Mouse (Mus musculus) ES-Bruce4 (cell line): ENCODE measurements at regions not wholly inside any gene's neighbourhood (a gene's known extent, or its start where the extent isn't known, plus 50 kb on each side); places are given as distances from the start of the nearest gene placed in this dataset.

ENCODE experiments used
- H3K27ac ChIP-seq: 2 replicates; pipeline ENCODE4 v1.5.1; 2012; ENCODE audit warnings: low read length, inconsistent platforms; ENCODE audit not compliant: insufficient read depth
- H3K27me3 ChIP-seq: 2 replicates; pipeline ENCODE4 v1.6.1; 2012; ENCODE audit warnings: mild to moderate bottlenecking, low read length, inconsistent platforms; ENCODE audit not compliant: control insufficient read depth, poor library complexity, insufficient read depth, severe bottlenecking
- H3K36me3 ChIP-seq: 2 replicates; pipeline ENCODE4 v1.6.1; 2012; ENCODE audit warnings: inconsistent platforms, mild to moderate bottlenecking, low read length, moderate library complexity; ENCODE audit not compliant: control insufficient read depth, poor library complexity, insufficient read depth, severe bottlenecking
- H3K4me1 ChIP-seq: one replicate; pipeline ENCODE4 v1.8.1; 2011; ENCODE audit warnings: low read length; ENCODE audit not compliant: control insufficient read depth, insufficient read depth
- H3K4me3 ChIP-seq: 2 replicates; pipeline ENCODE4 v1.5.1; 2011; ENCODE audit warnings: low read depth, mild to moderate bottlenecking, low read length
- H3K9ac ChIP-seq: 2 replicates; pipeline ENCODE4 v1.6.1; 2012; ENCODE audit warnings: low read depth, mild to moderate bottlenecking, inconsistent platforms; ENCODE audit not compliant: poor library complexity, severe bottlenecking
- H3K9me3 ChIP-seq: replicated peaks from 2 replicates; pipeline ENCODE4 v1.6.1; 2012; ENCODE audit warnings: mild to moderate bottlenecking, low read length, inconsistent platforms; ENCODE audit not compliant: control insufficient read depth, poor library complexity, insufficient read depth, severe bottlenecking
- CTCF ChIP-seq: IDR thresholded peaks from one replicate; pipeline ENCODE4 v1.8.1; 2011; ENCODE audit warnings: low read depth, low read length
- EP300 ChIP-seq: IDR thresholded peaks from 2 replicates; pipeline ENCODE4 v1.6.1; 2011; ENCODE audit warnings: low read depth, low read length; ENCODE audit not compliant: insufficient read depth
- POLR2A ChIP-seq: IDR thresholded peaks from one replicate; pipeline ENCODE4 v1.8.1; 2011; ENCODE audit warnings: low read length; ENCODE audit not compliant: insufficient read depth

GRCm38 (mm10) chr10:26434586-26434985 lies 58.8 kb upstream of the L3mbtl3 start:
- H3K4me3 ChIP-seq = no peak overlapping the region
- H3K9me3 ChIP-seq = no peaks in the 10 kb centered on the region
- H3K27ac ChIP-seq = no peak overlapping the region
- no peaks in the 10 kb centered on the region for H3K36me3 ChIP-seq
- H3K4me1 ChIP-seq = no peaks in the 10 kb centered on the region
- no peaks in the 10 kb centered on the region for H3K27me3 ChIP-seq
- H3K9ac ChIP-seq = no peak overlapping the region
- TF ChIP-seq EP300 = no peak
- TF ChIP-seq POLR2A = no peak
- TF ChIP-seq CTCF = no peak

- Histone ChIP-seq H3K27me3 (no peaks in the 10 kb centered on the region), H3K27ac (no peak overlapping the region), H3K9ac (no peak overlapping the region), H3K36me3 (no peaks in the 10 kb centered on the region), H3K4me3 (no peak overlapping the region), H3K9me3 (no peaks in the 10 kb centered on the region), H3K4me1 (no peaks in the 10 kb centered on the region)
- no peak for TF ChIP-seq EP300
Observed at GRCm38 (mm10) chr10:26440720-26441119, 64.9 kb upstream of the L3mbtl3 start.

GRCm38 (mm10) chr10:26484311-26484710 lies 108.5 kb upstream of the L3mbtl3 start:
- TF ChIP-seq EP300 (no peak), CTCF (no peak), POLR2A (no peak)
- H3K4me3 ChIP-seq = no peak overlapping the region
- H3K27ac ChIP-seq = no peak overlapping the region
- H3K9me3 ChIP-seq = peaks cover 27% of the 10 kb centered on the region
- H3K27me3 ChIP-seq = no peaks in the 10 kb centered on the region
- H3K4me1 ChIP-seq = no peaks in the 10 kb centered on the region
- no peak overlapping the region for H3K9ac ChIP-seq
- H3K36me3 ChIP-seq = no peaks in the 10 kb centered on the region

GRCm38 (mm10) chr10:26491351-26491750 lies 115.6 kb upstream of the L3mbtl3 start:
- no peak overlapping the region for H3K4me3 ChIP-seq
- H3K36me3 ChIP-seq = no peaks in the 10 kb centered on the region
- no peak overlapping the region for H3K9ac ChIP-seq
- no peaks in the 10 kb centered on the region for H3K9me3 ChIP-seq
- H3K4me1 ChIP-seq = no peaks in the 10 kb centered on the region
- no peaks in the 10 kb centered on the region for H3K27me3 ChIP-seq
- H3K27ac ChIP-seq = no peak overlapping the region
- no peak for TF ChIP-seq CTCF

- Histone ChIP-seq H3K27me3 (no peaks in the 10 kb centered on the region), H3K4me3 (no peak overlapping the region), H3K27ac (no peak overlapping the region), H3K9me3 (no peaks in the 10 kb centered on the region), H3K36me3 (no peaks in the 10 kb centered on the region), H3K4me1 (no peaks in the 10 kb centered on the region), H3K9ac (no peak overlapping the region)
- no peak for TF ChIP-seq POLR2A
- no peak for TF ChIP-seq EP300
- no peak for TF ChIP-seq CTCF
Observed at GRCm38 (mm10) chr10:26492146-26492545, 116.4 kb upstream of the L3mbtl3 start.

- H3K9ac ChIP-seq = no peak overlapping the region
Observed at GRCm38 (mm10) chr10:26492856-26493484, 117.2 kb upstream of the L3mbtl3 start.

More at GRCm38 (mm10) chr10:26492856-26493484, 117.2 kb upstream of the L3mbtl3 start:
- H3K4me3 ChIP-seq = no peak overlapping the region
- no peaks in the 10 kb centered on the region for H3K36me3 ChIP-seq
- no peaks in the 10 kb centered on the region for H3K27me3 ChIP-seq
- H3K27ac ChIP-seq = no peak overlapping the region
- no peaks in the 10 kb centered on the region for H3K9me3 ChIP-seq
- TF ChIP-seq POLR2A = no peak
- no peak for TF ChIP-seq EP300
- no peak for TF ChIP-seq CTCF
- H3K4me1 ChIP-seq = no peaks in the 10 kb centered on the region
